Mouse (Mus musculus): Measurements from ENCODE around the gene Nup214. TPM values are rescaled to one million over a fixed set of nuclear protein-coding genes. Genes with fewer than 3 reads are reported as not detected.

The Nup214 gene
- polyA plus RNA-seq, 1 experiment from 2014 or later: 61.3 TPM

- Histone ChIP-seq H3K27me3 (replicated peaks) (no peaks in the 10 kb centered on the region), H3K9me3 (no peaks in the 10 kb centered on the region), H3K4me3 (no peak overlapping the region), H3K27ac (replicated peaks) (peak overlapping the region; percentile 46), H3K4me2 (no peak overlapping the region), H3K4me1 (peaks cover 15% of the 10 kb centered on the region), H3K9ac (no peak overlapping the region), H3K36me3 (peaks cover 17% of the 10 kb centered on the region; the same call in 1 of the 2 replicates)
- no peak for ATAC-seq (ENCODE audit: extremely low read depth, insufficient number of reproducible peaks, low FRiP score, low TSS enrichment)
- 69% methylated on average over 8 of the region's 8 CpGs for WGBS
Measured at GRCm38 (mm10) chr2:31962501-31963224, 11.6 kb upstream of the Nup214 start.

- 80% methylated on average over 7 of the region's 7 CpGs for WGBS
- ATAC-seq (ENCODE audit: extremely low read depth, insufficient number of reproducible peaks, low FRiP score, low TSS enrichment): no peak
- peaks cover 15% of the 10 kb centered on the region for H3K4me1 ChIP-seq
- H3K4me3 ChIP-seq: no peak overlapping the region
- peaks cover 22% of the 10 kb centered on the region; the same call in 1 of the 2 replicates for H3K36me3 ChIP-seq
- H3K27ac ChIP-seq (replicated peaks): no peak overlapping the region; the same call in 1 of the 2 replicates
- H3K9me3 ChIP-seq: no peaks in the 10 kb centered on the region
- H3K27me3 ChIP-seq (replicated peaks): no peaks in the 10 kb centered on the region
- H3K4me2 ChIP-seq: no peak overlapping the region
- no peak overlapping the region for H3K9ac ChIP-seq
Measured at GRCm38 (mm10) chr2:31963491-31963890, 10.7 kb upstream of the Nup214 start.

GRCm38 (mm10) chr2:31964191-31964590 is 10.0 kb upstream of the Nup214 start:
- Histone ChIP-seq H3K27me3 (replicated peaks) (no peaks in the 10 kb centered on the region), H3K27ac (replicated peaks) (no peak overlapping the region), H3K9ac (no peak overlapping the region), H3K4me2 (no peak overlapping the region), H3K4me1 (peaks cover 15% of the 10 kb centered on the region), H3K9me3 (no peaks in the 10 kb centered on the region), H3K36me3 (peaks cover 16% of the 10 kb centered on the region; the same call in 1 of the 2 replicates), H3K4me3 (no peak overlapping the region)
- WGBS: 89% methylated on average over 3 of the region's 3 CpGs
- no peak for ATAC-seq (ENCODE audit: extremely low read depth, insufficient number of reproducible peaks, low FRiP score, low TSS enrichment)

- H3K36me3 ChIP-seq: peaks cover 21% of the 10 kb centered on the region
- no peak overlapping the region for H3K9ac ChIP-seq
- H3K4me1 ChIP-seq: peaks cover 15% of the 10 kb centered on the region
- H3K4me2 ChIP-seq: no peak overlapping the region
- H3K4me3 ChIP-seq: no peak overlapping the region
- H3K9me3 ChIP-seq: no peaks in the 10 kb centered on the region
- H3K27ac ChIP-seq (replicated peaks): no peak overlapping the region
- ATAC-seq (ENCODE audit: extremely low read depth, insufficient number of reproducible peaks, low FRiP score, low TSS enrichment): no peak
- no peaks in the 10 kb centered on the region for H3K27me3 ChIP-seq (replicated peaks)
Measured at GRCm38 (mm10) chr2:31965110-31965509, 9.1 kb upstream of the Nup214 start.

- ATAC-seq (ENCODE audit: extremely low read depth, insufficient number of reproducible peaks, low FRiP score, low TSS enrichment): no peak
- 67% methylated on average over 8 of the region's 8 CpGs for WGBS
- no peak overlapping the region for H3K4me3 ChIP-seq
- peaks cover 15% of the 10 kb centered on the region for H3K4me1 ChIP-seq
- H3K4me2 ChIP-seq: no peak overlapping the region
- no peaks in the 10 kb centered on the region for H3K9me3 ChIP-seq
- no peak overlapping the region for H3K9ac ChIP-seq
- H3K36me3 ChIP-seq: peaks cover 37% of the 10 kb centered on the region
- H3K27ac ChIP-seq (replicated peaks): no peak overlapping the region
- no peaks in the 10 kb centered on the region for H3K27me3 ChIP-seq (replicated peaks)
Measured at GRCm38 (mm10) chr2:31966801-31967200, 7.4 kb upstream of the Nup214 start.

GRCm38 (mm10) chr2:31972589-31972988 is 1.6 kb upstream of the Nup214 start:
- peaks cover 43% of the 10 kb centered on the region for H3K36me3 ChIP-seq
- no peaks in the 10 kb centered on the region for H3K9me3 ChIP-seq
- 82% methylated on average over 4 of the region's 4 CpGs for WGBS
- no peak overlapping the region for H3K27ac ChIP-seq (replicated peaks)
- no peak overlapping the region for H3K4me3 ChIP-seq
- peaks cover 18% of the 10 kb centered on the region for H3K4me1 ChIP-seq
- H3K9ac ChIP-seq: no peak overlapping the region
- no peak overlapping the region for H3K4me2 ChIP-seq
- no peak for ATAC-seq (ENCODE audit: extremely low read depth, insufficient number of reproducible peaks, low FRiP score, low TSS enrichment)
- H3K27me3 ChIP-seq (replicated peaks): no peaks in the 10 kb centered on the region

- no peak for ATAC-seq (ENCODE audit: extremely low read depth, insufficient number of reproducible peaks, low FRiP score, low TSS enrichment)
- 9% methylated on average over 13 of the region's 13 CpGs for WGBS
- Histone ChIP-seq H3K27ac (replicated peaks) (peak overlapping the region; percentile 66; the same call in 1 of the 2 replicates), H3K9me3 (no peaks in the 10 kb centered on the region), H3K9ac (peak overlapping the region; percentile 97), H3K4me2 (peak overlapping the region; percentile 86), H3K4me3 (peak overlapping the region; percentile 95), H3K36me3 (peaks cover 56% of the 10 kb centered on the region), H3K4me1 (peaks cover 18% of the 10 kb centered on the region), H3K27me3 (replicated peaks) (no peaks in the 10 kb centered on the region)
Measured at GRCm38 (mm10) chr2:31974809-31975371, 654 bp downstream of the Nup214 start.

GRCm38 (mm10) chr2:31987774-31988173 is 13.5 kb downstream of the Nup214 start:
- peaks cover 100% of the 10 kb centered on the region for H3K36me3 ChIP-seq
- WGBS: 93% methylated on average over 1 of the region's 1 CpGs
- H3K4me3 ChIP-seq: no peak overlapping the region
- H3K4me1 ChIP-seq: no peaks in the 10 kb centered on the region
- no peak overlapping the region for H3K4me2 ChIP-seq
- ATAC-seq (ENCODE audit: extremely low read depth, insufficient number of reproducible peaks, low FRiP score, low TSS enrichment): no peak
- no peak overlapping the region for H3K27ac ChIP-seq (replicated peaks)
- H3K9me3 ChIP-seq: no peaks in the 10 kb centered on the region
- no peak overlapping the region for H3K9ac ChIP-seq
- no peaks in the 10 kb centered on the region for H3K27me3 ChIP-seq (replicated peaks)

GRCm38 (mm10) chr2:31990961-31991360 is 16.7 kb downstream of the Nup214 start:
- no peak overlapping the region for H3K4me3 ChIP-seq

GRCm38 (mm10) chr2:31994896-31995295 is 20.7 kb downstream of the Nup214 start:
- 84% methylated on average over 9 of the region's 9 CpGs for WGBS
- no peak for ATAC-seq (ENCODE audit: extremely low read depth, insufficient number of reproducible peaks, low FRiP score, low TSS enrichment)
- Histone ChIP-seq H3K4me3 (no peak overlapping the region), H3K4me2 (no peak overlapping the region), H3K4me1 (no peaks in the 10 kb centered on the region), H3K36me3 (peaks cover 99% of the 10 kb centered on the region), H3K9ac (no peak overlapping the region), H3K27me3 (replicated peaks) (no peaks in the 10 kb centered on the region), H3K27ac (replicated peaks) (no peak overlapping the region), H3K9me3 (no peaks in the 10 kb centered on the region)

More at GRCm38 (mm10) chr2:31990961-31991360, 16.7 kb downstream of the Nup214 start:
- H3K9ac ChIP-seq: no peak overlapping the region
- whole genome bisulfite sequencing: 78% methylated on average over 4 of the region's 4 CpGs
- peaks cover 99% of the 10 kb centered on the region for H3K36me3 ChIP-seq
- no peaks in the 10 kb centered on the region for H3K9me3 ChIP-seq
- H3K4me1 ChIP-seq: no peaks in the 10 kb centered on the region
- H3K4me2 ChIP-seq: no peak overlapping the region
- H3K27me3 ChIP-seq (replicated peaks): no peaks in the 10 kb centered on the region
- ATAC-seq (ENCODE audit: extremely low read depth, insufficient number of reproducible peaks, low FRiP score, low TSS enrichment): no peak
- H3K27ac ChIP-seq (replicated peaks): no peak overlapping the region

- Histone ChIP-seq H3K27me3 (replicated peaks) (no peaks in the 10 kb centered on the region), H3K36me3 (peaks cover 98% of the 10 kb centered on the region)
Measured at GRCm38 (mm10) chr2:31996060-31996459, 21.8 kb downstream of the Nup214 start.

GRCm38 (mm10) chr2:31997539-31997938 is 23.3 kb downstream of the Nup214 start:
- H3K4me1 ChIP-seq: no peaks in the 10 kb centered on the region

More at GRCm38 (mm10) chr2:31996060-31996459, 21.8 kb downstream of the Nup214 start:
- no peak for ATAC-seq (ENCODE audit: extremely low read depth, insufficient number of reproducible peaks, low FRiP score, low TSS enrichment)
- no peaks in the 10 kb centered on the region for H3K9me3 ChIP-seq
- no peak overlapping the region for H3K4me3 ChIP-seq
- no peak overlapping the region for H3K4me2 ChIP-seq
- H3K4me1 ChIP-seq: no peaks in the 10 kb centered on the region
- WGBS: 94% methylated on average over 13 of the region's 13 CpGs
- H3K27ac ChIP-seq (replicated peaks): no peak overlapping the region
- H3K9ac ChIP-seq: no peak overlapping the region

More at GRCm38 (mm10) chr2:31997539-31997938, 23.3 kb downstream of the Nup214 start:
- no peak overlapping the region for H3K4me2 ChIP-seq
- H3K9ac ChIP-seq: no peak overlapping the region
- no peak overlapping the region for H3K27ac ChIP-seq (replicated peaks)
- H3K9me3 ChIP-seq: no peaks in the 10 kb centered on the region
- ATAC-seq (ENCODE audit: extremely low read depth, insufficient number of reproducible peaks, low FRiP score, low TSS enrichment): no peak
- H3K4me3 ChIP-seq: no peak overlapping the region
- no peaks in the 10 kb centered on the region for H3K27me3 ChIP-seq (replicated peaks)
- 91% methylated on average over 5 of the region's 5 CpGs for WGBS
- peaks cover 92% of the 10 kb centered on the region for H3K36me3 ChIP-seq
